Mouse (Mus musculus) gastrocnemius, adult 8-10 months (tissue): ENCODE data around the gene Gsta3. TPM values are rescaled to one million over a fixed set of nuclear protein-coding genes. Genes with fewer than 3 reads are reported as not detected.

Experiments used
- DNase-seq, 2 experiments: peaks; one replicate each; pipeline ENCODE4 v3.0.0; 2022; ENCODE audit warnings: low spot score in 2 of 2
- total RNA-seq, 4 experiments: library from RNA; stranded (reverse); gene quantifications; 2 replicates each; pipeline ENCODE4 v1.2.4; 2022

Gsta3 gene
- total RNA-seq, 4 experiments from 2014 or later: 0.48 to 1.2 (median 0.86) TPM

DNA sequence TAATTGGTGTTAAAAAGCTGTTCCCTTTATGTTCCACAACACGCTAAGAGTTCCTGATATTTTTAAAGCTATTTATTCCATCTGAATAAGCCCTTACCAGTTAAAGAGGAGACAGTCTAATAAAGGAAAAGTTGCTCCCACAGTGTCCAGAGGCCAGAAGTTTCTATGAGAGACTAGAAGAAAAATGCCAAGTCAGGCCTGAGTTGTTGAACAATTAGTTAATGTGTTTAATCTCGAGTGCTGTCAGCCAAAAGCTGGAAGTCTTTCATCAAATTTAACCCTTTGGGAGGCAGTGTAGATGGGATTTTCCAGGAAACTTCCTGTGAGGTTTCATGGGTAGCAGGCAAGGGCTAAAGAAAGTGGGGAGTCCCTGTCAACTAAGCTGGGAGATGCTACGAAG lies 59.4 kb downstream of the Gsta3 start:
- DNase-seq: no peak

DNA sequence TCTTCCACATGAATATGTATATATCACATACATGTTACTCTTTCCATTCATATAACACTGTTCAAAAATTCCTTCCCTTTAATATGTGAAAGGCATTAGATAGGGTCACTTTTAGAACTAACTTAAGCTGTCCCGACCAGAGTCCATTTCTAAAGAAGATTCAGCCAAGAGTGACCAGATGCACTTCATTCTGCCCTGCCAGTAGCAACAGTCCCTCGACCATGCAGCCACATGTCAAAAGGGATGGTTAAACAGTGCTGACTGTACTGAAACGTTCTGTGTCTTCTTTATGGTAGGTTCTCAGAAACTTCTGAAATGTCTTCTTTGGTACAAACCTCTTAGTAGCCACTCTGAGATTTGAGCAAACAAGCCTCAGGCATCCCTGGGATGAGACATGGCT lies 61.3 kb downstream of the Gsta3 start:
- no peak for DNase-seq

DNA sequence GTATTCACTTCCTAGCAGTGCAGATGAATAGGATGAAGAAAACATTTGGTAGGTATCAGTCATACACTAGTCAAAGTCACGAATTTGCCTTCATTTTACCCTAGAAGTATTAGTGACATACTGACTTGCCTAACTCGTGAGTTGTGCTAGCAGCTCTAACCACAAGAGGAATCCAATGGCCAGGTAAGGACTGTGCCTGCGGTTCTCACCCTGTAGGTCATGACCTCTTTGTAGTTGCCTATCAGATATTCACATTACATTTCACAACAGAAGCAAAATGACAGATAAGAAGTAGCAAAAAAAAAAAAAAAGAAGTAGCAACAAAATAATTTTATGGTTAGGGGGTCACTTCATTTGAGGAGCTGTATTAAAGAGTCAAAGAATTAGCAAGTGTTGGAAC lies 63.8 kb downstream of the Gsta3 start:
- DNase-seq: no peak

DNA sequence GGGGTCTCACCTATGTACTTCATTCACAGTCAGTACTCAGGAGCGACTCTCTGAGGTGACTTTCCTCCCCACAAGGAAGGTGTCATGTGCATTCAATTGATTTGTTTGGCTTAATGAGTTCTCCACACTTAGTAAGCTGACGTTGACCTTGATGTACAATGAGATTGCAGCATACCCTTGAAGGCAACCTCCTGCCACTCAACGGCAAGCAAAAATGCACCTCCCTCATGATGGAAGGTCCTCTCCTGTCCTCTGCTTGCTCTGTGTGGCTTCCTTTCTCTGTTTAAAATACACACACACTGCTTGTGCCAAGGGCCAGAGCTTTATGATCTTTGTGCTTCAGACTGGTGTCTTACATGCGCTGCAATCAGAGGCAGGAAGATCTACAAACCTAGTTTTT lies 64.3 kb downstream of the Gsta3 start:
- no peak for DNase-seq

DNA sequence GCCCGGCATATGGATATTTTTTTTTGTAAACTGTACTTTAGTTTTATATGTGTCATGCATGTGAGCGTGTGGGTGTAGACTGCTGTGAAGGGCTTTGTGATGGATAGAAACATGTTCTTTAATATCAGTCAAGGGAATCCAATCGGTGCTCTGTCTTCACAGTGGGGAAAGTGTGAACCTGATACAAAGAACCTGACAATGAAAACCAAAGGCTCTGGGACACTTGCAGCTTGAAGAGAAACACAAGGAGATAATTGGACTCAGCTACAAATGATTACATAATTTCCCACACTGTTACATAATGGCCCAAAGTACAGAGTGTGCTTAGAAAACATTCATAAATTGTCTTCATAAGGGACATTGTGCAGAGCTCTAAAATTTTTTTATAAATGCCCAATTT lies 65.1 kb downstream of the Gsta3 start:
- DNase-seq: no peak

DNA sequence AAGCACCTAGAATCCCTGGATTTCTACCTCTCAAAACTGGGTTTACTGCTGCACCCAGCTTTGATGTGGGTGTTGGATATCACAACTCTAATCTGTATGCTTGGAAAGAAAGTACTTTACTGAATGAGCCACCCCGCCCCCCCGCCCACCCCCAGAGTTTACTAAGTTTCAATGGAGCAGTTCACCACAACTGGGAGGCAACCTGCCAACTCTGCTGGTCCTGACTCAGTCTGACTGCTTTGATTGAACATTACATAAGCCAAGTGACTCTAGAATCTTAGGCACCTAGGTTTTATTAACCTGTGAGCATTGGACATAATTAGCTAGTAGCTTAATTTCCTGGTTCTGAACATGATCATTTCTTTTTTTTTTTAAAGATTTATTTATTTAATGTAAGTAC lies 73.9 kb downstream of the Gsta3 start:
- no peak for DNase-seq

Other genes starting within 250 kb of the Gsta3 start
- 1 to 10 TPM; 1.7 to 2.3 (median 1.8) TPM for gene Tram2, start 161.4 kb upstream of the Gsta3 start, total RNA-seq
- 1 to 10 TPM in 2 of 4 experiments, under 1 TPM in 2; 0.73 to 1.5 (median 1.0) TPM for gene Tmem14a, start 22.0 kb upstream of the Gsta3 start, total RNA-seq
- not detected for gene Khdc1a, start 109.1 kb downstream of the Gsta3 start, total RNA-seq
- gene Khdc1c, start 127.7 kb downstream of the Gsta3 start, total RNA-seq: not detected
- not detected for gene Khdc1b, start 143.0 kb downstream of the Gsta3 start, total RNA-seq